Mouse (Mus musculus): ENCODE measurements at regions not wholly inside any gene's neighbourhood (a gene's known extent, or its start where the extent isn't known, plus 50 kb on each side); places are given as distances from the start of the nearest gene placed in this dataset.

DNA sequence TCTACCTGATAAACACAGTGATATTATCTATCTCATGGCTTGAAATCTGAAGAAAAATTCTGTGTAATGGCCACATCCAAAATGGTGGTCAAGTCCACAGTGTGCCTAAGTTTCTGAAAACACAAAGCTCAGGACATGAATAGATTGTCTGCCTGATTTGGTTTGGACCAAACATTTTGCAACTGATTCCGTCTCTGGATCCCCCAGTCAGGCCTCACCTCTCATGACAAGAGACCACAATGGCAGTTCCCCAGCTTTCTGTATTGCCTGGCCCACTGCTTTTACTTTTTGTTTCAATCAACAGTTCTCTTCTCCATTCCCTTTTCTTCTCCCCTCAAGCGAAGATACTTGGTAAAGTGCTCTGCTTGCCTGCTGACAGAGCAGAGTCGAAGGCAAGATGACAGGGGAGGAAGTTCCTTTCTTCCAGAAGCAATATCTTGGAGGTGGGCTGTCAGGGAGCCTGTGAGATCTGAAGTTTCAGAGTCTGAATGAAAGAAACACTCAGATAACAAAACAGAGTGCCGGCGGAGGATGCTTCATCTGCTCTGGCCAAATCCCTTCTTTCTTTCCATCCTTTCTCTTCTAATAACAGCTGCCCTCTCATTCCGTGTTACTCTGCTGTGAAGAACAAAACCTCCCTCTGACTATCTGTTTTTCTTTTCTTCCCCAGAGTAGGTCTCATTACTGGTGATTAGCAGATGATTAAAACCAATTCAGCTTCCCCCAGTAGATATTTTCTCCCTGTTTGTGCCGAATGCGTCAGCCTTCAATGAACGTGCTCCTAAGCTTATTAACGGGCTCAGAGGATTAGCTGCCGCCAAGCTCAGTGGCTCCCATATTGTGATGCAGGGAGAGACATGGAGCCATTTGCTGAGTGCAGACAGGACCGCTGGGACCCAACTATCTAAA is 360.7 kb downstream of the Tmem182 start:
- Histone ChIP-seq H3K27me3 (ENCODE audit: control insufficient read depth, insufficient read depth, low read length, poor library complexity, severe bottlenecking) (no peaks in the 10 kb centered on the region; the same call in 1 of the 2 replicates), H3K9me3 (replicated peaks; ENCODE audit: control insufficient read depth, insufficient read depth, low read length, poor library complexity, severe bottlenecking) (no peaks in the 10 kb centered on the region)

DNA sequence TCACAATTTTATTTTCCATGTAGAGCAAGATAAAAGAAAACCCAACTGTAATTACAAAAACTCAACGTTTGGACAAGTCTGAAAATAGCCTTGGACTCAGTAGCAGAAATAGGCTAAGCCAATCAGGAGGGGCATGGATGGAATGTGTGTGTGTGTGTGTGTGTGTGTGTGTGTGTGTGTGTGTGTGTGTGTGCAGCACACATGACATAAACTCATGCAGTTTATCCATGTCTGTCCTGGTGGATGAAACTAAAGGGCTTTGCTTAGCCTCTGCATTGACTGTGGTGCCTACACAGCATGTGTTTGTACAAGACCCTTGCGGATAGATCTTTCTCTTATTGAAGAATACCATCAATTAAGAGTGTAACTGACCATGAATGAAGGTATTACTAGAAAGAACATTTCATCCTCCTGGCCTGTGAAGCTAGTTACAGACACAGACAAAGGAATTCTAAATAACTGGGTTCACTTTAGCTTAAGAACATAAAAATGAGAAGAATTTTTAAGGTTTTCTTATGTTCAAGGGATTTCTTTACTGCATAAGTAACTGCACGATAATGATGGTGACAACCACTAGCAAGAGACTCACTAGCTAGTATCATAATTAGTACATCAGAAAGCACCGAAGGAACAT is 361.5 kb downstream of the Tmem182 start:
- Histone ChIP-seq H3K27ac (ENCODE audit: insufficient read depth, low read length) (no peak overlapping the region), H3K36me3 (ENCODE audit: control insufficient read depth, insufficient read depth, low read length, poor library complexity, severe bottlenecking) (no peaks in the 10 kb centered on the region), H3K4me1 (ENCODE audit: control insufficient read depth, insufficient read depth, low read length) (no peaks in the 10 kb centered on the region), H3K9ac (ENCODE audit: low read depth, poor library complexity, severe bottlenecking) (no peak overlapping the region), H3K27me3 (ENCODE audit: control insufficient read depth, insufficient read depth, low read length, poor library complexity, severe bottlenecking) (no peaks in the 10 kb centered on the region; the same call in 1 of the 2 replicates), H3K4me3 (ENCODE audit: low read depth, low read length) (no peak overlapping the region), H3K9me3 (replicated peaks; ENCODE audit: control insufficient read depth, insufficient read depth, low read length, poor library complexity, severe bottlenecking) (no peaks in the 10 kb centered on the region)
- TF ChIP-seq CTCF (IDR thresholded peaks at IDR 0.05; ENCODE audit: low read depth, low read length), result no peak
- TF ChIP-seq POLR2A (IDR thresholded peaks at IDR 0.05; ENCODE audit: insufficient read depth, low read length), result no peak
- no peak for TF ChIP-seq EP300 (IDR thresholded peaks at IDR 0.05; ENCODE audit: insufficient read depth, low read depth, low read length)

More for the DNA sequence above, 360.7 kb downstream of the Tmem182 start:
- no peaks in the 10 kb centered on the region for H3K36me3 ChIP-seq (ENCODE audit: control insufficient read depth, insufficient read depth, low read length, poor library complexity, severe bottlenecking)
- no peaks in the 10 kb centered on the region for H3K4me1 ChIP-seq (ENCODE audit: control insufficient read depth, insufficient read depth, low read length)
- H3K4me3 ChIP-seq (ENCODE audit: low read depth, low read length), result no peak overlapping the region
- H3K9ac ChIP-seq (ENCODE audit: low read depth, poor library complexity, severe bottlenecking), result no peak overlapping the region
- TF ChIP-seq EP300 (IDR thresholded peaks at IDR 0.05; ENCODE audit: insufficient read depth, low read depth, low read length), result no peak
- TF ChIP-seq POLR2A (IDR thresholded peaks at IDR 0.05; ENCODE audit: insufficient read depth, low read length), result no peak
- H3K27ac ChIP-seq (ENCODE audit: insufficient read depth, low read length), result no peak overlapping the region

- no peak for TF ChIP-seq POLR2A (IDR thresholded peaks at IDR 0.05; ENCODE audit: insufficient read depth, low read length)
- Histone ChIP-seq H3K27me3 (ENCODE audit: control insufficient read depth, insufficient read depth, low read length, poor library complexity, severe bottlenecking) (no peaks in the 10 kb centered on the region), H3K9ac (ENCODE audit: low read depth, poor library complexity, severe bottlenecking) (no peak overlapping the region), H3K4me3 (ENCODE audit: low read depth, low read length) (no peak overlapping the region), H3K36me3 (ENCODE audit: control insufficient read depth, insufficient read depth, low read length, poor library complexity, severe bottlenecking) (no peaks in the 10 kb centered on the region), H3K9me3 (replicated peaks; ENCODE audit: control insufficient read depth, insufficient read depth, low read length, poor library complexity, severe bottlenecking) (no peaks in the 10 kb centered on the region), H3K4me1 (ENCODE audit: control insufficient read depth, insufficient read depth, low read length) (no peaks in the 10 kb centered on the region), H3K27ac (ENCODE audit: insufficient read depth, low read length) (no peak overlapping the region)
Observed at GRCm38 (mm10) chr1:41186991-41187390, 381.6 kb downstream of the Tmem182 start.

DNA sequence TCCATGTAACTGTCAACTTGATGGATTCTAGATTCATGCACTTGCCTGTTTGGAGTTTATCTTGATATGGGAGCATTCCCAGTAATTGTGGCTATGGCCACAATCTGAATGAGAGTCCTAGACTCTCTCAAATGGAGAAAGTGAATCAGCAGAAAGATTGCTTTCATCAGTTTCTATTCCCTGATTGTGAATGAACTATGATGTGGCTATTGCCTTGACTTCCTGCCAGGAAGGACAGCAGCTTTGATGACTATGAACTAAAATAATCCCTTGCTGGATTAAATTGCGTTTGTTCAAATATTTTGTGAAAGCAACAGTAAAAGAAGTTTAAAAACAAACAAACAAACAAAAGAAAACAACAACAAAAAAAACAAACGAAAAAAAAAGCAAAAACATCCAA is 407.5 kb downstream of the Tmem182 start:
- Histone ChIP-seq H3K4me3 (ENCODE audit: low read depth, low read length) (no peak overlapping the region), H3K27me3 (ENCODE audit: control insufficient read depth, insufficient read depth, low read length, poor library complexity, severe bottlenecking) (no peaks in the 10 kb centered on the region), H3K4me1 (ENCODE audit: control insufficient read depth, insufficient read depth, low read length) (no peaks in the 10 kb centered on the region), H3K9ac (ENCODE audit: low read depth, poor library complexity, severe bottlenecking) (no peak overlapping the region), H3K36me3 (ENCODE audit: control insufficient read depth, insufficient read depth, low read length, poor library complexity, severe bottlenecking) (no peaks in the 10 kb centered on the region), H3K9me3 (replicated peaks; ENCODE audit: control insufficient read depth, insufficient read depth, low read length, poor library complexity, severe bottlenecking) (peaks cover 13% of the 10 kb centered on the region; the same call in 1 of the 2 replicates), H3K27ac (ENCODE audit: insufficient read depth, low read length) (no peak overlapping the region)
- TF ChIP-seq POLR2A (IDR thresholded peaks at IDR 0.05; ENCODE audit: insufficient read depth, low read length) (no peak), CTCF (IDR thresholded peaks at IDR 0.05; ENCODE audit: low read depth, low read length) (no peak), EP300 (IDR thresholded peaks at IDR 0.05; ENCODE audit: insufficient read depth, low read depth, low read length) (no peak)

DNA sequence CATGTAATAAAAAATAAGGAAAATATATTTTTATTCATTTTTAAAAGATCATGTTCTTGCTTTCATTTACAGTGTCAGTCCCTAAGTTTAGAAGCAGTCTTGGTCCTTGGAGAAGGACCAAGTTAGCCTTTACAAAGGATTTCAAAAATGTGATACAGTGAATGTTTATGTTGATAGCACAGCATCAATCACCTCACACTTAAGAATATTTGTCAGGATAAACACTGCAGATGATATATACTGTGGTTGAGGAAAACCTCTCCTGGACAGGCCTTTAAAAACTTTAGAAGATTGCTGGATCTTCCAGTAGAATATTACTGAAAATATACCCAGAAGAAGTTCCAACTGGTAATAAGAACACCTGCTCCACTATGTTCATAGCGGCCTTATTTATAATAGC is 420.4 kb downstream of the Tmem182 start:
- H3K4me3 ChIP-seq (ENCODE audit: low read depth, low read length), result no peak overlapping the region
- no peaks in the 10 kb centered on the region for H3K4me1 ChIP-seq (ENCODE audit: control insufficient read depth, insufficient read depth, low read length)
- no peaks in the 10 kb centered on the region for H3K27me3 ChIP-seq (ENCODE audit: control insufficient read depth, insufficient read depth, low read length, poor library complexity, severe bottlenecking)
- H3K27ac ChIP-seq (ENCODE audit: insufficient read depth, low read length), result no peak overlapping the region
- no peak overlapping the region for H3K9ac ChIP-seq (ENCODE audit: low read depth, poor library complexity, severe bottlenecking)
- no peaks in the 10 kb centered on the region for H3K36me3 ChIP-seq (ENCODE audit: control insufficient read depth, insufficient read depth, low read length, poor library complexity, severe bottlenecking)
- no peak for TF ChIP-seq POLR2A (IDR thresholded peaks at IDR 0.05; ENCODE audit: insufficient read depth, low read length)
- TF ChIP-seq EP300 (IDR thresholded peaks at IDR 0.05; ENCODE audit: insufficient read depth, low read depth, low read length), result no peak
- no peak for TF ChIP-seq CTCF (IDR thresholded peaks at IDR 0.05; ENCODE audit: low read depth, low read length)
- H3K9me3 ChIP-seq (replicated peaks; ENCODE audit: control insufficient read depth, insufficient read depth, low read length, poor library complexity, severe bottlenecking), result no peaks in the 10 kb centered on the region

DNA sequence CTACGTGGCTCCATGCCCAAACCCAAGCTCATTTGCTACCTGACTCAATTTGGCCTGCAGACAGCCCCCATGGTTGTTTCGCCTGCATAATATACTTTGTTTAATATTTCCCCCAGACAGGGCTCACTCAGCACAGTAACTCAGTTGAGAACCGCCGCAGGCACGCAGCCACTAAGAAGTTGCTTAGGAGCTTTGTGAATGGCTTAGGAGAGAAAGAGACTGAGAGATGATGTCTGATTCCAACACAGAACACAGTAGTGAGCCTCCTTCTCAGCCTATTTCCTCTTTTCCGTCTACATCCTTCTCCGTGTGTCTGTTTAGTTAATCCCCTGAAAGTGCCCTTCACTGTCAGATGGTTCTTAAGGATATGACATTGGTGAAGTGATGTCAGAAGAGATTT is 429.9 kb downstream of the Tmem182 start:
- no peaks in the 10 kb centered on the region for H3K4me1 ChIP-seq (ENCODE audit: control insufficient read depth, insufficient read depth, low read length)
- H3K4me3 ChIP-seq (ENCODE audit: low read depth, low read length), result no peak overlapping the region
- H3K9ac ChIP-seq (ENCODE audit: low read depth, poor library complexity, severe bottlenecking), result no peak overlapping the region
- H3K27ac ChIP-seq (ENCODE audit: insufficient read depth, low read length), result no peak overlapping the region
- H3K9me3 ChIP-seq (replicated peaks; ENCODE audit: control insufficient read depth, insufficient read depth, low read length, poor library complexity, severe bottlenecking), result no peaks in the 10 kb centered on the region
- no peaks in the 10 kb centered on the region for H3K36me3 ChIP-seq (ENCODE audit: control insufficient read depth, insufficient read depth, low read length, poor library complexity, severe bottlenecking)
- no peak for TF ChIP-seq CTCF (IDR thresholded peaks at IDR 0.05; ENCODE audit: low read depth, low read length)
- TF ChIP-seq EP300 (IDR thresholded peaks at IDR 0.05; ENCODE audit: insufficient read depth, low read depth, low read length), result no peak
- no peak for TF ChIP-seq POLR2A (IDR thresholded peaks at IDR 0.05; ENCODE audit: insufficient read depth, low read length)
- no peaks in the 10 kb centered on the region for H3K27me3 ChIP-seq (ENCODE audit: control insufficient read depth, insufficient read depth, low read length, poor library complexity, severe bottlenecking)
